Mouse (Mus musculus) liver, embryonic 14.5 days (tissue): Measurements from ENCODE around the gene Polr3h.

Source experiments
- CTCF ChIP-seq: IDR thresholded peaks from 2 replicates; pipeline ENCODE4 v1.5.1; 2016; ENCODE audit warnings: antibody characterized with exemption, low read depth, control low read depth
- EP300 ChIP-seq: IDR thresholded peaks from 2 replicates; pipeline ENCODE4 v1.6.1; 2016; ENCODE audit warnings: antibody characterized with exemption, low read depth

DNA sequence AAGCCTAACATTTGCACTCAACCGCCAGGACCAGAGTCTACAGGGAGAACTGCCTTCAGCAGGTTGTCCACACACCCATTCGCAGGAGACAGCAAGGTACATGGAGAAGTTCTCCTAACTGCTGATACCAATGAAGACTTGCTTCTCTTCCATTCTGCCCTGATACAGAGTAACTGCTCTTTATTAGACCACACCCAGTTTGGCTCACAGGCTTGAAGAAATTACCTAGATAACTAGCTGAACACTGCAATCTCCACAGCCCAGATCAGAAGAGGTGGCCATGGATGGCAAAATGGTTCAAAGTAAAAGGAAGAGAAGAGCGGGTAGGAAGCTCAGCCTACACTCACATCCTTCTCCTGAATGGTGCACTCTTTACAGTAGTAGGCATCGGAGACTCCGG is 56.1 kb downstream of the Polr3h start:
- TF ChIP-seq CTCF = no peak
- peak; percentile 66 for TF ChIP-seq EP300
